Mouse (Mus musculus) neural tube, embryonic 11.5 days (tissue): ENCODE data around the gene Gm20388. TPM values are rescaled to one million over a fixed set of nuclear protein-coding genes. Genes with fewer than 3 reads are reported as not detected.

Experiments
- ATAC-seq: fragments of 200-750 bp; cut with Nextera tagmentation; 2 replicates; pipeline ENCODE4 v1.8.0; 2017; ENCODE audit warnings: moderate number of reproducible peaks, mild to moderate bottlenecking, moderate TSS enrichment, moderate library complexity; ENCODE audit not compliant: insufficient read depth, low FRiP score, low TSS enrichment
- DNase-seq: peaks from one replicate; pipeline ENCODE4 v3.0.0-alpha.2; 2015; ENCODE audit warnings: low spot score
- H3K27ac ChIP-seq: fragments of 300-500 bp; sonication (generic); 2 replicates; pipeline ENCODE4 v1.5.1; 2014; ENCODE audit warnings: low read depth, mild to moderate bottlenecking, low read length
- H3K27me3 ChIP-seq: fragments of 300-500 bp; sonication (generic); 2 replicates; pipeline ENCODE4 v1.6.1; 2014; ENCODE audit warnings: mild to moderate bottlenecking, low read length, mixed read lengths; ENCODE audit not compliant: control insufficient read depth, insufficient read depth
- H3K36me3 ChIP-seq: fragments of 300-500 bp; sonication (generic); 2 replicates; pipeline ENCODE4 v1.6.1; 2014; ENCODE audit warnings: mild to moderate bottlenecking, low read length, moderate library complexity, mixed read lengths; ENCODE audit not compliant: control insufficient read depth, insufficient read depth
- H3K4me1 ChIP-seq: fragments of 300-500 bp; sonication (generic); 2 replicates; pipeline ENCODE4 v1.6.1; 2014; ENCODE audit warnings: low read length, mixed read lengths; ENCODE audit not compliant: control insufficient read depth, insufficient read depth
- H3K4me2 ChIP-seq: fragments of 300-500 bp; sonication (generic); 2 replicates; pipeline ENCODE4 v1.6.1; 2014; ENCODE audit warnings: low read depth, mild to moderate bottlenecking, moderate library complexity
- H3K4me3 ChIP-seq: fragments of 300-500 bp; sonication (generic); 2 replicates; pipeline ENCODE4 v1.5.1; 2014; ENCODE audit warnings: low read depth, low read length
- H3K9ac ChIP-seq: fragments of 300-500 bp; sonication (generic); 2 replicates; pipeline ENCODE4 v1.6.1; 2014; ENCODE audit warnings: mild to moderate bottlenecking, low read length
- H3K9me3 ChIP-seq: fragments of 300-500 bp; sonication (generic); 2 replicates; pipeline ENCODE4 v1.6.1; 2016; ENCODE audit warnings: low read length; ENCODE audit not compliant: control insufficient read depth
- WGBS: fragments of 180-500 bp; shearing (Covaris S2); extraction: QIAGEN DNeasy Blood & Tissue Kit; methylation state at CpG from one replicate; pipeline ENCODE4 v1.1.7; 2014; 5-methylcytosine and 5-hydroxymethylcytosine counted together
- polyA plus RNA-seq: library from polyadenylated mRNA; unstranded; fragments of >200 nt; fragmentation: Nextera tagmentation; extraction: Ambion mirVana; gene quantifications from 2 replicates; pipeline ENCODE4 v1.2.1, GENCODE M21; 2014

Gene Gm20388
- polyA plus RNA-seq, 1 experiment from 2014 or later = not detected

- no peak overlapping the region for H3K4me2 ChIP-seq
- no peak overlapping the region for H3K4me3 ChIP-seq
- no peak overlapping the region for H3K27ac ChIP-seq
- no peaks in the 10 kb centered on the region for H3K27me3 ChIP-seq
- 0 out of 2 replicates have a peak, but pooled peaks cover 2% of the 10 kb centered on the region for H3K4me1 ChIP-seq
- WGBS = 73% methylated on average over 6 of the region's 6 CpGs
- H3K9ac ChIP-seq = no peak overlapping the region
- DNase-seq (no peak), ATAC-seq (no peak)
- no peaks in the 10 kb centered on the region for H3K9me3 ChIP-seq
- H3K36me3 ChIP-seq = no peaks in the 10 kb centered on the region
Measured at GRCm38 (mm10) chr8:122303451-122303850, 2392.8 kb downstream of the Gm20388 start.

- Histone ChIP-seq H3K27ac (no peak overlapping the region), H3K4me3 (no peak overlapping the region), H3K27me3 (no peaks in the 10 kb centered on the region), H3K36me3 (no peaks in the 10 kb centered on the region), H3K9me3 (no peaks in the 10 kb centered on the region), H3K4me2 (no peak overlapping the region), H3K9ac (no peak overlapping the region), H3K4me1 (no peaks in the 10 kb centered on the region)
- ATAC-seq (no peak), DNase-seq (no peak)
- 27% methylated on average over 3 of the region's 3 CpGs for WGBS
Measured at GRCm38 (mm10) chr8:122304058-122304457, 2393.4 kb downstream of the Gm20388 start.

- Histone ChIP-seq H3K9me3 (no peaks in the 10 kb centered on the region), H3K4me2 (no peak overlapping the region), H3K4me1 (0 out of 2 replicates have a peak, but pooled peaks cover 2% of the 10 kb centered on the region), H3K4me3 (no peak overlapping the region), H3K27ac (no peak overlapping the region), H3K36me3 (no peaks in the 10 kb centered on the region), H3K27me3 (no peaks in the 10 kb centered on the region), H3K9ac (no peak overlapping the region)
- 81% methylated on average over 26 of the region's 26 CpGs for WGBS
- DNase-seq (no peak), ATAC-seq (no peak)
Measured at GRCm38 (mm10) chr8:122306660-122307399, 2396.2 kb downstream of the Gm20388 start.

GRCm38 (mm10) chr8:122307836-122308235 is 2397.2 kb downstream of the Gm20388 start:
- Histone ChIP-seq H3K4me1 (0 out of 2 replicates have a peak, but pooled peaks cover 2% of the 10 kb centered on the region), H3K27ac (no peak overlapping the region), H3K4me3 (no peak overlapping the region), H3K9ac (no peak overlapping the region), H3K9me3 (no peaks in the 10 kb centered on the region), H3K27me3 (no peaks in the 10 kb centered on the region), H3K36me3 (no peaks in the 10 kb centered on the region), H3K4me2 (no peak overlapping the region)
- DNase-seq (no peak), ATAC-seq (no peak)
- WGBS = 85% methylated on average over 8 of the region's 8 CpGs

- H3K9me3 ChIP-seq = no peaks in the 10 kb centered on the region
- DNase-seq = no peak
- H3K27ac ChIP-seq = no peak overlapping the region
- H3K4me3 ChIP-seq = no peak overlapping the region
- 0 out of 2 replicates have a peak, but pooled peaks cover 2% of the 10 kb centered on the region for H3K4me1 ChIP-seq
- no peaks in the 10 kb centered on the region for H3K27me3 ChIP-seq
- H3K9ac ChIP-seq = no peak overlapping the region
- ATAC-seq = no peak
- H3K36me3 ChIP-seq = no peaks in the 10 kb centered on the region
- H3K4me2 ChIP-seq = no peak overlapping the region
- 92% methylated on average over 12 of the region's 12 CpGs for WGBS
Measured at GRCm38 (mm10) chr8:122309272-122309671, 2398.6 kb downstream of the Gm20388 start.

- Histone ChIP-seq H3K27me3 (no peaks in the 10 kb centered on the region), H3K9ac (no peak overlapping the region), H3K27ac (no peak overlapping the region), H3K36me3 (no peaks in the 10 kb centered on the region), H3K4me1 (0 out of 2 replicates have a peak, but pooled peaks cover 2% of the 10 kb centered on the region), H3K4me3 (no peak overlapping the region), H3K4me2 (no peak overlapping the region), H3K9me3 (no peaks in the 10 kb centered on the region)
- 94% methylated on average over 2 of the region's 2 CpGs for WGBS
- DNase-seq = no peak
- ATAC-seq = no peak
Measured at GRCm38 (mm10) chr8:122311115-122311514, 2400.5 kb downstream of the Gm20388 start.

- ATAC-seq (no peak), DNase-seq (no peak)
- H3K36me3 ChIP-seq = no peaks in the 10 kb centered on the region
- H3K9me3 ChIP-seq = no peaks in the 10 kb centered on the region
- H3K27me3 ChIP-seq = no peaks in the 10 kb centered on the region
- H3K4me1 ChIP-seq = peaks cover 2% of the 10 kb centered on the region
- H3K27ac ChIP-seq = no peak overlapping the region
- H3K9ac ChIP-seq = no peak overlapping the region
- H3K4me2 ChIP-seq = no peak overlapping the region
- H3K4me3 ChIP-seq = no peak overlapping the region
- WGBS = 71% methylated on average over 2 of the region's 2 CpGs
Measured at GRCm38 (mm10) chr8:122312553-122312952, 2401.9 kb downstream of the Gm20388 start.

GRCm38 (mm10) chr8:122313310-122313709 is 2402.7 kb downstream of the Gm20388 start:
- Histone ChIP-seq H3K4me2 (no peak overlapping the region), H3K27ac (no peak overlapping the region)

GRCm38 (mm10) chr8:122314899-122315496 is 2404.4 kb downstream of the Gm20388 start:
- H3K4me3 ChIP-seq = no peak overlapping the region
- peaks cover 5% of the 10 kb centered on the region for H3K4me1 ChIP-seq
- DNase-seq = no peak
- no peaks in the 10 kb centered on the region for H3K9me3 ChIP-seq
- H3K9ac ChIP-seq = no peak overlapping the region
- no peak overlapping the region for H3K4me2 ChIP-seq
- WGBS = 48% methylated on average over 13 of the region's 13 CpGs
- no peaks in the 10 kb centered on the region for H3K27me3 ChIP-seq
- no peak overlapping the region for H3K27ac ChIP-seq
- ATAC-seq = no peak
- no peaks in the 10 kb centered on the region for H3K36me3 ChIP-seq

More at GRCm38 (mm10) chr8:122313310-122313709, 2402.7 kb downstream of the Gm20388 start:
- Histone ChIP-seq H3K27me3 (no peaks in the 10 kb centered on the region), H3K4me1 (peaks cover 5% of the 10 kb centered on the region), H3K4me3 (no peak overlapping the region), H3K9ac (no peak overlapping the region), H3K36me3 (no peaks in the 10 kb centered on the region), H3K9me3 (no peaks in the 10 kb centered on the region)
- WGBS = 71% methylated on average over 12 of the region's 12 CpGs
- DNase-seq (no peak), ATAC-seq (no peak)
